Mouse (Mus musculus) cerebellum, adult 2 months (tissue): Measurements from ENCODE around the gene Spsb4.

Experiments used
- CTCF ChIP-seq: fragments of 200-500 bp; IDR thresholded peaks from 2 replicates; pipeline ENCODE4 v1.5.1; 2011; ENCODE audit warnings: low read depth, mild to moderate bottlenecking, control low read depth, low read length, moderate library complexity, borderline replicate concordance; ENCODE audit not compliant: insufficient read depth
- POLR2A ChIP-seq: fragments of 200-500 bp; IDR thresholded peaks from 2 replicates; pipeline ENCODE4 v1.6.1; 2011; ENCODE audit warnings: low read length, control low read depth, borderline replicate concordance; ENCODE audit not compliant: insufficient read depth

DNA sequence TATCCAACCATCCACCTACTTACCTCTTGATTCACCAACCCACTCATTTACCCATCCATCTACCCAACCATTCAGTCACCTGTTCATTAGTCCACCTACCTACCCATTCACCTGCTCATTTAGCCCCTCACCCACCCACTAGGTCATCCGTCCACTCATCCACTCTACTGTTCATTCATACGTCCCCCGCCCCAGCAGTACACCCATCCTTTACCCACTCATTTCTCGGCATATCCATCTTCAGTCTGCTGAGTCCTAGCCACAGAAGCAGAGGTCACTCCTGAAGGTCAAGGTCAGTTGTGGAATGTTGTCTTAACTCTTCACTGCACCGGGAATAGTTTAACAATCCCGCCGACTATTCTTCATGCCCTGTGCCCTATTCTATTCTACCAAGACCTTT lies 102.6 kb downstream of the Spsb4 start:
- TF ChIP-seq CTCF = no peak
- TF ChIP-seq POLR2A = no peak
